Mouse (Mus musculus): Measurements from ENCODE around the gene Kif9. TPM values are rescaled to one million over a fixed set of nuclear protein-coding genes. Genes with fewer than 3 reads are reported as not detected.

Gene Kif9
- total RNA-seq, 2 experiments from 2014 or later: 1.1 to 3.3 TPM

DNA sequence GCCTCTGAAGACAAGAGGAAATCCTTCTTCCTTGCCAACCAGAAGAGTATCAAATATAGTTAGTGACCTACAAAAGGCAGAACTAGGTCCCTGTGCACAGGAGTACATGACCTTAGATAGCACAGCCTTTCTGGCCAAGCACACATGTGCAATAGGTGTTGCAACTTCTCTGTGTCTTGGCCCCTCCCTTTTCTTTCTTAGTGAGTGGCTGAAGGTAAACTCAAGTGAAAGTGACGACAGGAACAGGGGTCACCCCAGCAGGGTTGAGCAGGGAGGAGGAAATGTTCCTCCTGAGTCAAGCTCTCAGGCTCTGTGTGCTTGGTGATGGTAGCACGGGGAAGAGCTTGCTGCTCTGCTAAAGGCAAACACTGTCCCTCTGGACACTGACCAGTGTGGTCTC is 49.0 kb downstream of the Kif9 start:
- ATAC-seq (ENCODE audit: poor library complexity, severe bottlenecking): peak; percentile 91

DNA sequence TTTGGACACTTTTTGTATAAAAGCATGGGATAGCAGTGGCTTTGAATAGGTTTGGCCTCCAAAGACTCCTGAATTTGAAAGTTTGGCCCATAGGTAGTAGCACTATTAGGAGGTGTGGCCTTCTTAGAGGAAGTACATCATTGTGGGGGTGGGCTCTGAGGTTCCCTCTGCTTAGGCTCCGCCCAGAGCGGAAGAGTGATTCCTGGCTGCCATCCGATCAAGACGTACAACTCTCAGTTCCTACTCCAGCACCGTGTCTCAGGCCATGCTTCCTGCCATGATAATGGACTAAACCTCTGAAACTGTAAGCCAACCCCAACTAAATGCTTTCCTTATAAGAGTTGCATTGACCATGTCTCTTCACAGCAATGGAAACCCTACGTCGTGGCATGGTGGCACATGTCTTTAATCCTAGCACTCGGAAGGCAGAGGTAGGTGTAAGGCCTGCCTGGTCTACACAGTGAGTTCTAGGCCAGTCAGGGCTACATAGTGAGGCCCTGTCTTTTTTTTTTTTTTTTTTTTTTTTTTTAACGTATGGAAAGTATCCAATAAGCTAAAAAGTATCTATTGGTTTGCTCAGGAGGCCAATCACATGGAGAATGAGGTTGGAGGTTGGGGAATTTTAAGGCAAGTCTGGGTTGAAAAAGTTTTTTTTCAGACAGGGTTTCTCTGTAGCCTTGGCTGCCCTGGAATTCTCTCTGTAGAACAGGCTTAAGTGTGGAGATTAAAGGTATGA is 52.4 kb downstream of the Kif9 start:
- ATAC-seq (ENCODE audit: poor library complexity, severe bottlenecking): no peak

GRCm38 (mm10) chr9:110530650-110531049 is 53.9 kb downstream of the Kif9 start:
- no peak for ATAC-seq (ENCODE audit: poor library complexity, severe bottlenecking)

- ATAC-seq (ENCODE audit: poor library complexity, severe bottlenecking): no peak
Observed at GRCm38 (mm10) chr9:110531151-110531791, 54.5 kb downstream of the Kif9 start.

GRCm38 (mm10) chr9:110531914-110532489 is 55.2 kb downstream of the Kif9 start:
- ATAC-seq (ENCODE audit: poor library complexity, severe bottlenecking): peak; percentile 95

DNA sequence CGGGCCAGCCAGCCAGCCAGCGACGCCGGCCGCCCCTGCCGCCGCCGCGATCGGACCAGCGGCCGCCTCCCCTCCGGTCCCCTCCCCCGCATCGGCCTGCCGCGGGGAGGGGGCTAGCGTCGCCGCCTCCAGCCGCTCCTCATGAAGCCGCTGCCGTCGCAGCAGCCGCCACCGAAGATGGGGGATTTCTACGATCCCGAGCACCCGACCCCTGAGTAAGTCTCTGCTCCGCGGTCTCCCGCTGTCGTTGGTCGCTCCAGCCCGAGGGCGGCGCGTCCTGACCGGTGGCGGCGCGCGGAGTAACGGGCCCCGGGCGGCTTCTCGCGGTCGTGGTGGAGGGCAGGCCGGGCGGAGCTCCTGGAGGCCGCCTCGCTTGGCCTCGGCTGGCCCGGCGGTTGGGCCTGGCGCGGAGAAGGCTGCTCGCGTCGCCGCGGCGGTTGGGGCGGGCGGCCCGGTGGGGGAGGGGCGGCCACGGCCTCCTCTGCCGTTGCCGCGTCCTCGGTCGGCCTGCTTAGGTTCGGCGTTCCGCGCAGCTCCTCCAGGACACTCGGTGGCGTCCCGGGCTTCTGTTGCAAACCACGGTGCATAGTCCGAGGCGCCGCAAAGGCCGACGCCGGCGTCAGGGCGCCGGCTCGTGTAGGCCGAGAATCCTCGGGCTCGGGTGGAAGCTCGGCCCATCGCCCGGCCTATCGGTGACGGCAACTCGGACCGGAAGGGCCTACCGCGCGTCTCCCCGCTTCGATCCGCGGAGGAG is 56.0 kb downstream of the Kif9 start, which contains the start of gene Setd2:
TSS of gene Setd2 (plus strand) at position 60 of the 754 bp plus-strand sequence.
- ATAC-seq (ENCODE audit: poor library complexity, severe bottlenecking): peak; percentile 20; the same call in 1 of the 2 replicates

DNA sequence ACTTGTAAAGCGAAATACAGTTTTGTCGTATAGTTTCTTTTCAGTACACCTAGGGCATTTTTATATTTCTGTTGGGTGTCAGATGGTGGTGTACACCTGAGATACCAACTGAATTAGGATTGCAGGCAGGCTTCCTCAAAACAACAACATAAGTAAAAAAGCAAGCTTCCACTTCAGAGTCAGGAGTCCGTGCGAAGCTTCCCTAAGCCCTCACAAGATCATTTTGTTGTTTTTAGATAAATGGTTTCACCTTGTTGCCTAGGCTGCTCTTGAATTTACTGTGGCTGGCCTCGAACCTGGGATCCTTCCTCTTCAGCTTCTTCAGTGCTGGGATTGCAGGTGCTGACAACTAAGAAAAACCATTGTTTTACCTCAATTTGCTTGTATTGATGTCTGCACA is 56.9 kb downstream of the Kif9 start:
- ATAC-seq (ENCODE audit: poor library complexity, severe bottlenecking): no peak

DNA sequence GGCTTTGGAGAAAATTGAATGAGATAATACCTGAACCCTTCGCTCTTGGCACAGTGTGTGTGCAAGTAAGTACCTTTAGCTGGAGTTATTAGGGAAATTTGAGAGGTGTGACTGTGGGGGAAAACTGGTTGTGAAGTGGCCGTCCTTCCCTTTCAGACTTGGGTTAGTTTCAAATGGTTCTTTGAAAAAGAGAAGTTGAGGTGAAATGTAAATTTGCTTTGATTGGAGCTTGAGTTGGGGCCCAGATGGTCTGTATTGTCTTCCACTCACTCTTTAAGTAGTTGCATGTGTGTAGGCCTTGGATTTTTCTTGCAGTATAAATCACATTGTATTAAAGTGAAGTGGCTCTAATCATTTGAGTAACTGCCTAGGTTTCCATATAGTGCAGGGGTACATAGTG is 58.4 kb downstream of the Kif9 start:
- no peak for ATAC-seq (ENCODE audit: poor library complexity, severe bottlenecking)

- ATAC-seq (ENCODE audit: poor library complexity, severe bottlenecking): no peak
Observed at GRCm38 (mm10) chr9:110536636-110537035, 59.9 kb downstream of the Kif9 start.

GRCm38 (mm10) chr9:110538511-110538910 is 61.8 kb downstream of the Kif9 start:
- ATAC-seq (ENCODE audit: poor library complexity, severe bottlenecking): no peak

DNA sequence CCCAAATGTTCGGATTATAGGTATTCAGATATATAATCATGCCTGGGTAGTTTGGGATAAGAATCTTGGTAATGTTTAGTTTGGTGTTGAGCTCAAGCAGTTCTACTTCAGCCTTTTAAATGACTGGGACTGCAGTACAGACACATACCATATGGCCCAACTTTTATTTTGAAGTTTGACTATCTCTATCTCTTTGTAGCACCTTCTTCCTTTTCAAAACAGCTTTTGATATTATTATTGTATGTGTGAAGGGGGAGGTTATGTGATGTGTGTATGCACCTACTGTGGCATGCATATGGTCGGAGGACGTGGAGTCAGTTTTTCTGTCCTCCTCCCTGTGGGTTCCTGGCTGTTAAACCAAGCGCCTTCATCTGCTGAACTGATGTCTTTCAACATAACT is 65.2 kb downstream of the Kif9 start:
- no peak for ATAC-seq (ENCODE audit: poor library complexity, severe bottlenecking)

- ATAC-seq (ENCODE audit: poor library complexity, severe bottlenecking): no peak
Observed at GRCm38 (mm10) chr9:110548261-110548660, 71.5 kb downstream of the Kif9 start.

DNA sequence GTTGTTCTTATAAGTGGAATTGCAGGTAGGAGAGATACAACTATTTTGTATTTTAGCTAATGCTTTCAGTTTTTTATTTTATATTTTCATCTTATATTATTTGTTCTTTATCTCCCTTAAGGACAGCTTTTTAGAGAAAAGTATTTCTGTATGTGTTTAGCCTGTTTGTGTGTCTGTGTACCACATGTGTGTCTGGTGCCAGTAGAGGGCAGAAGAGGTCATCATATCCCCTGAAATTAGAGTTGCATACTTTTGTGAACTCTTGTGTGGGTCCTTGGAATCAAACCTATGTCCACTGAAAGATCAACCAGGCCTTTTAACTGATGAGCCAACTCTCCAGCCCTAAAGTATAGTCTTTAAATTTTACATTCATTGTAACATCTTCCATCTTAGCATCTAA is 91.6 kb downstream of the Kif9 start:
- ATAC-seq (ENCODE audit: poor library complexity, severe bottlenecking): no peak

Other genes with a start within 250 kb of the Kif9 start
- gene Cspg5, start 233.2 kb upstream of the Kif9 start, total RNA-seq (2015): 0.05 TPM in 1 of 2 replicates, not detected in the other
- 0.08 and 0.33 TPM in 2 replicates for gene Cspg5, start 233.2 kb upstream of the Kif9 start, total RNA-seq (2017)
- gene Elp6, start 171.8 kb upstream of the Kif9 start, total RNA-seq (2015): 4.8 and 5.1 TPM in 2 replicates
- gene Elp6, start 171.8 kb upstream of the Kif9 start, total RNA-seq (2017): 3.0 and 4.9 TPM in 2 replicates
- 12.8 and 14.5 TPM in 2 replicates for gene Scap, start 143.7 kb upstream of the Kif9 start, total RNA-seq (2015)
- gene Scap, start 143.7 kb upstream of the Kif9 start, total RNA-seq (2017): 9.4 and 18.7 TPM in 2 replicates
- gene Ptpn23, start 68.7 kb upstream of the Kif9 start, total RNA-seq (2015): 7.2 and 11.5 TPM in 2 replicates
- 2.9 and 5.9 TPM in 2 replicates for gene Ptpn23, start 68.7 kb upstream of the Kif9 start, total RNA-seq (2017)
- gene Ngp, start 57.2 kb upstream of the Kif9 start, total RNA-seq (2015): 7,759 and 10,303 TPM in 2 replicates
- gene Ngp, start 57.2 kb upstream of the Kif9 start, total RNA-seq (2017): 2,992 and 4,182 TPM in 2 replicates
- gene Klhl18, start 264 bp upstream of the Kif9 start, total RNA-seq (2015): 19.8 and 21.9 TPM in 2 replicates
- 16.7 and 18.8 TPM in 2 replicates for gene Klhl18, start 264 bp upstream of the Kif9 start, total RNA-seq (2017)
- gene Setd2, start 55.6 kb downstream of the Kif9 start, total RNA-seq (2015): 109 and 127 TPM in 2 replicates
- gene Setd2, start 55.6 kb downstream of the Kif9 start, total RNA-seq (2017): 159 and 176 TPM in 2 replicates
- 4.6 and 5.2 TPM in 2 replicates for gene Nradd, start 147.5 kb downstream of the Kif9 start, total RNA-seq (2015)
- 2.0 and 3.5 TPM in 2 replicates for gene Nradd, start 147.5 kb downstream of the Kif9 start, total RNA-seq (2017)
- gene Nbeal2, start 177.2 kb downstream of the Kif9 start, total RNA-seq (2015): 42.1 and 52.5 TPM in 2 replicates
- gene Nbeal2, start 177.2 kb downstream of the Kif9 start, total RNA-seq (2017): 29.1 and 35.9 TPM in 2 replicates
- 204 and 210 TPM in 2 replicates for gene Ccdc12, start 179.5 kb downstream of the Kif9 start, total RNA-seq (2015)
- 165 and 180 TPM in 2 replicates for gene Ccdc12, start 179.5 kb downstream of the Kif9 start, total RNA-seq (2017)

Data from megakaryocyte, adult 5-6 weeks (primary cell).